Mouse (Mus musculus): ENCODE measurements around the gene Metap1. TPM values are rescaled to one million over a fixed set of nuclear protein-coding genes. Genes with fewer than 3 reads are reported as not detected.

Gene Metap1
- polyA plus RNA-seq, 1 experiment: 105 TPM

- Histone ChIP-seq H3K27ac (ENCODE audit: insufficient read depth, low read length) (no peak overlapping the region), H3K4me1 (ENCODE audit: control insufficient read depth, insufficient read depth, low read length) (no peaks in the 10 kb centered on the region), H3K9me3 (replicated peaks; ENCODE audit: control insufficient read depth, insufficient read depth, low read length, poor library complexity, severe bottlenecking) (no peaks in the 10 kb centered on the region), H3K36me3 (ENCODE audit: control insufficient read depth, insufficient read depth, low read length, poor library complexity, severe bottlenecking) (no peaks in the 10 kb centered on the region), H3K27me3 (ENCODE audit: control insufficient read depth, insufficient read depth, low read length, poor library complexity, severe bottlenecking) (no peaks in the 10 kb centered on the region), H3K4me3 (ENCODE audit: low read depth, low read length) (no peak overlapping the region), H3K9ac (ENCODE audit: low read depth, poor library complexity, severe bottlenecking) (no peak overlapping the region)
- TF ChIP-seq CTCF (IDR thresholded peaks at IDR 0.05; ENCODE audit: low read depth, low read length) (no peak), POLR2A (IDR thresholded peaks at IDR 0.05; ENCODE audit: insufficient read depth, low read length) (no peak), EP300 (IDR thresholded peaks at IDR 0.05; ENCODE audit: insufficient read depth, low read depth, low read length) (no peak)
These were observed 34.6 kb upstream of the Metap1 start for GRCm38 (mm10) chr3:138523956-138524355.

DNA sequence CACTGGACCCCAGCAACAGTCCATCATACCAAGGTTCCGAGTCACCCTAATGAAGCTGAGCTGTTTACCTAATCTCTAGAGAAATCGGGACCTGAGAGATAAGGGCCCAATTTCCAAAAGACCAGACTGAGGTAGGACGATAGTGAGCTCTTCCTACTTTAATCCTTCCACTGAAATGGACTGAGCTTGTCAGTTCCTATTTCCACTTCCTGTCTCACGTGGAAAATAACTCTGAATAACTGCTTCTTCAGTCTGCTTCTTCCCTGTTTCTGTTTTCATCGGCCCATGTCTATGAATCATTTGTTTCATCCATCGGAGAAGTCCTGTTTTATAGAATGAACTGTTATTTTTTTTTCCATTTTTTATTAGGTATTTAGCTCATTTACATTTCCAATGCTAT, 29.9 kb upstream of the Metap1 start:
- Histone ChIP-seq H3K4me1 (ENCODE audit: control insufficient read depth, insufficient read depth, low read length) (no peaks in the 10 kb centered on the region), H3K4me3 (ENCODE audit: low read depth, low read length) (no peak overlapping the region), H3K27ac (ENCODE audit: insufficient read depth, low read length) (no peak overlapping the region), H3K36me3 (ENCODE audit: control insufficient read depth, insufficient read depth, low read length, poor library complexity, severe bottlenecking) (no peaks in the 10 kb centered on the region), H3K9me3 (replicated peaks; ENCODE audit: control insufficient read depth, insufficient read depth, low read length, poor library complexity, severe bottlenecking) (no peaks in the 10 kb centered on the region), H3K9ac (ENCODE audit: low read depth, poor library complexity, severe bottlenecking) (no peak overlapping the region), H3K27me3 (ENCODE audit: control insufficient read depth, insufficient read depth, low read length, poor library complexity, severe bottlenecking) (no peaks in the 10 kb centered on the region)
- TF ChIP-seq POLR2A (IDR thresholded peaks at IDR 0.05; ENCODE audit: insufficient read depth, low read length) (no peak), CTCF (IDR thresholded peaks at IDR 0.05; ENCODE audit: low read depth, low read length) (no peak), EP300 (IDR thresholded peaks at IDR 0.05; ENCODE audit: insufficient read depth, low read depth, low read length) (no peak)

DNA sequence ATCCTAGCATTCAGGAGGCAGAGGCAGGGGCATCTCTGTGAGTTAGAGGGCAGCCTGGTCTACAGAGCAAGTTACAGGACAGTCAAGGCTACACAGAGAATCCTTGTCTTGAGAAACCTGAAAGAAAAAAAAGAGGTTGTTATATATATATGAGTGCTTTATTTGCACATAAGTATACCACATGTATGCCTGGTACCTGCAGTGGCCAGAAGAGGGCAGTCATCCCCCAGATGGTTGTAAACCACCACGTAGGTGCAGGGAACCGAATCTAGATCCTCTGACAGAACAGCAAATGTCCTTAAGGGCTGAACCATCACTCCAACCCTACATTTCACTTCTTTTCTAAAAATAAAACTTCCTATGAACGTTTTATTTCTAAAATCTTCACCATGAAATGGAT, 28.6 kb upstream of the Metap1 start:
- H3K36me3 ChIP-seq (ENCODE audit: control insufficient read depth, insufficient read depth, low read length, poor library complexity, severe bottlenecking): no peaks in the 10 kb centered on the region
- TF ChIP-seq CTCF (IDR thresholded peaks at IDR 0.05; ENCODE audit: low read depth, low read length): peak; percentile 71
- no peak for TF ChIP-seq POLR2A (IDR thresholded peaks at IDR 0.05; ENCODE audit: insufficient read depth, low read length)

DNA sequence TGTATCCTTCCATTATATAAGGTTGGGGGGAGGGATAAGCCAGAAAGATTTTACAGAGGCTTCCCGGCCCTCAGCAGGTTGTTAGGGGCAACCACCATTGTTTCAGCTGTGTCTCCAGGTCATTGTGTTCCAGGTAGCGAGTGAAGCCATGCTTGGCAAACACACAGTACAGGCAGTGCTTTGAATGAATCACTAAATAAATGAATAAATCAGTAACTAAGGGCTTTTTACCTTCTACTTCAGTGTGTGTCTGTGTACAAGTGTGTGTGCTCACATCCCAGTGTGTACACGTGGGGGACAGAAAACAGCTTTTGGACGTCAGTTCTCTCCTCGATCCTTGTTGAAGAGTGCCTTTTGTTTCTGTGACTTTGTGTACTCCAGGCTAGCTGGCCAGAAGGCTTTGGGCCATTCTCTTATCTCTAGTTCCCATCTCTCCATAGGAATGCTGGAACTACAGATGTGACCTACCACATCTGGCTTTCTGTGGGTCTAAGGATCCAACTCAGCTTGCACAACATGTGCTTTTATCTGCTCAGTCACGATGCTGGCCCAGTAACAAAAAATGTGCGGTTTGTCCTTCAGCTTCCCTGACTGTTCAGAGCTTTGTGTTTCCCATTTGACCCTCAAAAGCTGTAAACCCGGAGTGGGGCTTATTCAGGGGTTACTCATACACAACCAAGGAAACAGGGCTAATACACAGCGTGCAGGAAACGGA, 26.5 kb upstream of the Metap1 start:
- H3K27ac ChIP-seq (ENCODE audit: insufficient read depth, low read length): no peak overlapping the region
- H3K4me3 ChIP-seq (ENCODE audit: low read depth, low read length): no peak overlapping the region
- no peaks in the 10 kb centered on the region for H3K27me3 ChIP-seq (ENCODE audit: control insufficient read depth, insufficient read depth, low read length, poor library complexity, severe bottlenecking)
- no peak for TF ChIP-seq POLR2A (IDR thresholded peaks at IDR 0.05; ENCODE audit: insufficient read depth, low read length)
- TF ChIP-seq EP300 (IDR thresholded peaks at IDR 0.05; ENCODE audit: insufficient read depth, low read depth, low read length): no peak
- no peak for TF ChIP-seq CTCF (IDR thresholded peaks at IDR 0.05; ENCODE audit: low read depth, low read length)
- no peaks in the 10 kb centered on the region for H3K36me3 ChIP-seq (ENCODE audit: control insufficient read depth, insufficient read depth, low read length, poor library complexity, severe bottlenecking)
- H3K9me3 ChIP-seq (replicated peaks; ENCODE audit: control insufficient read depth, insufficient read depth, low read length, poor library complexity, severe bottlenecking): no peaks in the 10 kb centered on the region
- H3K4me1 ChIP-seq (ENCODE audit: control insufficient read depth, insufficient read depth, low read length): no peaks in the 10 kb centered on the region
- H3K9ac ChIP-seq (ENCODE audit: low read depth, poor library complexity, severe bottlenecking): no peak overlapping the region

More for the DNA sequence above, 28.6 kb upstream of the Metap1 start:
- H3K4me1 ChIP-seq (ENCODE audit: control insufficient read depth, insufficient read depth, low read length): no peaks in the 10 kb centered on the region
- H3K4me3 ChIP-seq (ENCODE audit: low read depth, low read length): no peak overlapping the region
- H3K27me3 ChIP-seq (ENCODE audit: control insufficient read depth, insufficient read depth, low read length, poor library complexity, severe bottlenecking): no peaks in the 10 kb centered on the region
- H3K9ac ChIP-seq (ENCODE audit: low read depth, poor library complexity, severe bottlenecking): no peak overlapping the region
- no peak overlapping the region for H3K27ac ChIP-seq (ENCODE audit: insufficient read depth, low read length)
- H3K9me3 ChIP-seq (replicated peaks; ENCODE audit: control insufficient read depth, insufficient read depth, low read length, poor library complexity, severe bottlenecking): no peaks in the 10 kb centered on the region

DNA sequence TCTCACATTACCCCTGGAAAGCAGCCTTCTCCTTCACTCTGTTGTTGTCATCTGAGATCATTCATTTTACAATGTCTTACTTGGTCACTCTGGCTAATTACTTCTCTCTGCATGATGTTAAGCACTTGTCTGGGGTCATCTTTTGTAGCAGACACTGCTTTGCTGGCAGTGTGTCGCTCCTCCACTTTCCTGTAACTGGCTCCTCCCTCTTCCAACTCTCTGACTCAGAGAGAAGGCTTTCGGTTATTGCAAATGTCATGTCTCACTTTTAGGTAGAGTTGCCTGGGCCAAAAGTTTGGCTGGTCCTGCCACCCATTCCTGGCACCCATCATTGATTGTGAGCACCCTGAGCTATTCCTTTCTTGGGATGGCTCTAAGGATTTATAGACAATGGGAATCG, 25.4 kb upstream of the Metap1 start:
- no peak overlapping the region for H3K4me3 ChIP-seq (ENCODE audit: low read depth, low read length)
- TF ChIP-seq CTCF (IDR thresholded peaks at IDR 0.05; ENCODE audit: low read depth, low read length) (no peak), EP300 (IDR thresholded peaks at IDR 0.05; ENCODE audit: insufficient read depth, low read depth, low read length) (no peak), POLR2A (IDR thresholded peaks at IDR 0.05; ENCODE audit: insufficient read depth, low read length) (no peak)
- no peaks in the 10 kb centered on the region for H3K36me3 ChIP-seq (ENCODE audit: control insufficient read depth, insufficient read depth, low read length, poor library complexity, severe bottlenecking)
- no peaks in the 10 kb centered on the region for H3K9me3 ChIP-seq (replicated peaks; ENCODE audit: control insufficient read depth, insufficient read depth, low read length, poor library complexity, severe bottlenecking)
- H3K9ac ChIP-seq (ENCODE audit: low read depth, poor library complexity, severe bottlenecking): no peak overlapping the region
- H3K4me1 ChIP-seq (ENCODE audit: control insufficient read depth, insufficient read depth, low read length): no peaks in the 10 kb centered on the region
- H3K27me3 ChIP-seq (ENCODE audit: control insufficient read depth, insufficient read depth, low read length, poor library complexity, severe bottlenecking): no peaks in the 10 kb centered on the region
- no peak overlapping the region for H3K27ac ChIP-seq (ENCODE audit: insufficient read depth, low read length)

DNA sequence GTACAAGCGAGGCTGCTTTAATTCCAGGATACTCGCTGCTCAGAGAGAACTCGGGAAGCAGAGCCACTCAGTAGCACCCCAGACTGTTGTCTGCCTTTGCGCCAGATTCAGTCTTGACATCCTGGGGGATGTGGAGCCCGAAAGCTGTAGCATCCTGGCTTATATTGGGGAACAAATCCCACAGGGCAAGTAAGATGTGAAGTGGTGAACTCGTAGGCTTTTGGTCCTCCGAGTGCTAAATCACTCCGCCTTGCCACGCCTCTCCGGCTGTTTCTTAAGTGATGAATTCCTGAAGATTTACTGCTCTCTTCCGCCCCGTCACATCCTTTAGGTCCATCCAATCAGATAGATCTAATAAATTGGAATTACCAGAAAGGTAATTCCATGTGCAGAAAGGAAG, 23.9 kb upstream of the Metap1 start:
- TF ChIP-seq CTCF (IDR thresholded peaks at IDR 0.05; ENCODE audit: low read depth, low read length) (no peak), POLR2A (IDR thresholded peaks at IDR 0.05; ENCODE audit: insufficient read depth, low read length) (no peak), EP300 (IDR thresholded peaks at IDR 0.05; ENCODE audit: insufficient read depth, low read depth, low read length) (no peak)
- Histone ChIP-seq H3K9me3 (replicated peaks; ENCODE audit: control insufficient read depth, insufficient read depth, low read length, poor library complexity, severe bottlenecking) (no peaks in the 10 kb centered on the region), H3K36me3 (ENCODE audit: control insufficient read depth, insufficient read depth, low read length, poor library complexity, severe bottlenecking) (no peaks in the 10 kb centered on the region), H3K27ac (ENCODE audit: insufficient read depth, low read length) (no peak overlapping the region), H3K9ac (ENCODE audit: low read depth, poor library complexity, severe bottlenecking) (no peak overlapping the region), H3K4me1 (ENCODE audit: control insufficient read depth, insufficient read depth, low read length) (no peaks in the 10 kb centered on the region), H3K27me3 (ENCODE audit: control insufficient read depth, insufficient read depth, low read length, poor library complexity, severe bottlenecking) (no peaks in the 10 kb centered on the region), H3K4me3 (ENCODE audit: low read depth, low read length) (no peak overlapping the region)

Data from ES-Bruce4 (cell line).